Mouse (Mus musculus): ENCODE measurements at regions not wholly inside any gene's neighbourhood (a gene's known extent, or its start where the extent isn't known, plus 50 kb on each side); places are given as distances from the start of the nearest gene placed in this dataset.
"Not testable (repeated sequence)": the region's sequence is repeated elsewhere in the genome, so short reads cannot be mapped to it uniquely, and the experiment has no call there.

DNA sequence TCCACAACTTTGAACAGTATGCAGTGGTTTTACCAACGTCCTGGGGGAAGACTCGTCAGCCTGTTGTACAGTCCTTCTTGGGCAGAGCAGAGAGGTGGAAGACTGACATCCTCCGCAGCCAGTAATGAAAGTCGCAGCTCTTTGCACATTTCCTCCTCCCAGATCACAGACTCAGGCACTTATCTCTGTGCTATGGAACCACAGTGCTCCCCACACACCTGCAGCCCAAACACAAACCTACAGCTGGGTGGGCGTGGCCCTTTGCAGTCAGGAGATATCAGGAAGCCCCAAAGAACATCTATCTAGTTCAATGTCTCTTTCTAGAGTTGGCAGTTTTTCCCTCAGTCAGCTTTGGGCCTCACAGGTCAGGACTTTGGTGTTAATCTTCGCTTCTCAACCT lies 537.7 kb upstream of the Olfr1507 start:
- not testable (repeated sequence) for DNase-seq (ENCODE audit: low read depth, low spot score)

DNA sequence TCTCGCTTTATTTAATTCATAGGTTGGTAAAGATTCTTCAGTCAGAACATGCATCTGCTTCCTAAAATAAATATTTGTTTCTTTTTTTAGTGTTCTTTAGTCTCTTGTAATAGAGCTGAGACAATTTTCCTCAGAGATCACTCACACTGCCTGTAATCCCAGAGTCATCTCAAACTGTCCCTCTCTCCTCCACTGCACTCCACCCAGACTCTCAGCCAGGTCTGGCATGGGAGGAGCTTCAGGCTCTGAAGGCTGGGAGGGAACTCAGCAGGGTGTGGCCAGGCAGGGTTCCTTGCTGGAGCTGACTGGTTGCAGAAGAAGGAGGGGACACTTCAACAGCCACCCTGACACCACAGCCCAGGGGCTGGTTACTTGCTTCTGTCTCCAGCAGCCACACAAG lies 536.9 kb upstream of the Olfr1507 start:
- DNase-seq (ENCODE audit: low read depth, low spot score) = not testable (repeated sequence)

DNA sequence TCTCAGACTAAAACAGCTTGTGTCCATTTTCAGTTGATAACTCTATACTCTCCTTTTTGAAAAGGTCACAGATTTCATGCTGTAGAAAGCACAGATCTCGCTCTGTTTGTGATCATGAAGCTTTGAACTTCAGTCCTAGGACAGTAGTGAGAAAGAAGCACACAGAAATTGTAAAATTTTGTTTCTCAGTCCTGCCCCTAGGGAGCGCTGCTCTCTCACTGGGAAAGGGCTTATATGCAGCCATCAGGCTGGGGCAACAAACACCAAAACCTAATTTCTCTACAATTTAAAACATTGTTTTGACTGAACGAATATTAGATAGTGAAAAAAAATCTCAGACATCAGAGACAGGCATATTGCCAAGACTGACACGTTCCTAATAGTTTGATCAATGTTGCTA lies 534.7 kb upstream of the Olfr1507 start:
- DNase-seq (ENCODE audit: low read depth, low spot score) = not testable (repeated sequence)

DNA sequence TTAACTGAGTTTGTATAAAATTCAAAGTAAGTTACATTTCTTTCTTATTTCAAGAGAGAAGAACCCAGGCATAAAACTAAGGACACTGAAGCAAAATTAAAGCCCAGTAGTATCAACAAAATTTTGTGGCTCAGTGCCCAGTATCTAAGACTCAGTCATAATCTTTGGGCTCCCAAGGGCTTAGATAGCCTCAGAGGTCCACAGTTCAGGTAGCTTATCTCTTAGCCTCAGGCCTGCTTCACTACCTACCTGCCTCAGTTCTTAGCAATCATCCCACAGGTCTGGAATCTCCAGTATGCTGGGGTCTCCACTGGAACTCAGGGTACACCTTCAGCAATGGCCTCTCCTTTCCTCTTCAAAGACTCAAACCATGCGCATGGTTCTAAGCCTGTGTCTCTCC lies 531.4 kb upstream of the Olfr1507 start:
- not testable (repeated sequence) for DNase-seq (ENCODE audit: low read depth, low spot score)

GRCm38 (mm10) chr14:53020152-53020551 lies 524.6 kb upstream of the Olfr1507 start:
- not testable (repeated sequence) for DNase-seq (ENCODE audit: low read depth, low spot score)

DNA sequence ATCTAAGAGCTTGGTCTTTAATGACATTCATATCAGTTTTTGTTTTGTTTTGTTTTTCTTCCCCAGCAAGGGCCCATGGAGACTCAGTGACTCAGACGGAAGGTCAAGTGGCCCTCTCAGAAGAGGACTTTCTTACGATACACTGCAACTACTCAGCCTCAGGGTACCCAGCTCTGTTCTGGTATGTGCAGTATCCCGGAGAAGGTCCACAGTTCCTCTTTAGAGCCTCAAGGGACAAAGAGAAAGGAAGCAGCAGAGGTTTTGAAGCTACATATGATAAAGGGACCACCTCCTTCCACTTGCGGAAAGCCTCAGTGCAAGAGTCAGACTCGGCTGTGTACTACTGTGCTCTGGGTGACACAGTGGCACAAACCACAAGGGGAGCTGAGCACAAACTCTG lies 512.2 kb upstream of the Olfr1507 start:
- not testable (repeated sequence) for DNase-seq (ENCODE audit: low read depth, low spot score)

DNA sequence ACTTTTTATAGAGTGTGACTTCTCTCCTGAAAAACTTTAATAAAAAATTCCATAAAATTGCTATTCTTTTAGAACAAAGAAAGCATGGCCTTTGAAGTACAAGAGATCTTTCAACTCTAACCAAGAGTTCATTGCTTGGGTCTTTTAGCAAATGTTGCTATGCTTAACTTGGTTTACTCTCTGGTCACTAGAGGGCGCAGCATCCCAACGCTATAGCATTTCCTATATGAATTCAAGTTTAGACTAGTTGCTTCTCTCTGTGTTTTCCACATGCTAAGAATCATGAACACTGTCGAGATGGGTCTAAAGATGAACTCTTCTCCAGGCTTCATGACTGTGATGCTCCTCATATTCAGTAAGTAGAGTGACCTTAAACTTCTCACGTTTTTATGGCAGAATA lies 511.8 kb upstream of the Olfr1507 start:
- not testable (repeated sequence) for DNase-seq (ENCODE audit: low read depth, low spot score)

- DNase-seq (ENCODE audit: low read depth, low spot score) = not testable (repeated sequence)
Observed at GRCm38 (mm10) chr14:53001289-53001688, 505.7 kb upstream of the Olfr1507 start.

- not testable (repeated sequence) for DNase-seq (ENCODE audit: low read depth, low spot score)
Observed at GRCm38 (mm10) chr14:52992106-52992760, 496.7 kb upstream of the Olfr1507 start.

DNA sequence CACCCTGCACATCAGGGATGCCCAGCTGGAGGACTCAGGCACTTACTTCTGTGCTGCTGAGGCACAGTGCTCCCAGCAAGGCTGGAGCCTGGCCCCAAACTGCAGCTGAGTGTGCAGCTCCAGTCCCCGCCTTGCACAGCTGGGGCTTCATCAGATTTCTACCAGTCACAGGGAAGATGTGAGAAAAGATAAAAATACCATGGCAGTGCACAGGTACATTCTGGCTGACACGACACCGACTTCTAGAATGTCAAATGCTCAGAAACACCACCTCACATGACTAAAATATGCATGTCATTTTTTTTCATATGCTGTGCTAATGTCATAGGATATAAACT lies 495.7 kb upstream of the Olfr1507 start:
- not testable (repeated sequence) for DNase-seq (ENCODE audit: low read depth, low spot score)

DNA sequence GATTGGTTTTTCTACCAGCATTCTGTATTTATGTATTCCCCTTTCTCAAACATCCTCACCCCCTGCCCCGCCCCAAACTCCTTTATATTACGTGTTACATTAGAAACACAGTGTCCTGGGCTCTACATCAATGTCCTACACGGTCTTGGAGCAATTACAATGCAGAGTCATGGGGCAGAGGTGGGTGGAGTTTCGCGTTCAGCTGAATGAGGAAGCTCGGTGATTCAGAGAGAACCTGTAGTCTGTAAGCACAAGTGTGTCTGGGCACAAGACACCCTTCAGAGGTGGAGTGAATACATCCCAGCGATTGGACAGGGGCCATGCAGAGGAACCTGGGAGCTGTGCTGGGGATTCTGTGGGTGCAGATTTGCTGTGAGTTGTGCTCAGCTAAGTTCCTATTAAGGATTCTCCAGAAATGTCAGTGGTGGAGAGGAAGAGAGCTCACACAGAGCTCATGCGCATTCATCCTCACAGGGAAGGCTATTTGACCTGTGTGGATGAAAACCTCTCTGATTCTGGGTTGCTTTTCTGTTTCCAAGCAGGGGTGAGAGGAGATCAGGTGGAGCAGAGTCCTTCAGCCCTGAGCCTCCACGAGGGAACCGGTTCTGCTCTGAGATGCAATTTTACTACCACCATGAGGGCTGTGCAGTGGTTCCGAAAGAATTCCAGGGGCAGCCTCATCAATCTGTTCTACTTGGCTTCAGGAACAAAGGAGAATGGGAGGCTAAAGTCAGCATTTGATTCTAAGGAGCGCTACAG lies 495.2 kb upstream of the Olfr1507 start:
- DNase-seq (ENCODE audit: low read depth, low spot score) = not testable (repeated sequence)

GRCm38 (mm10) chr14:52989940-52990339 lies 494.4 kb upstream of the Olfr1507 start:
- DNase-seq (ENCODE audit: low read depth, low spot score) = not testable (repeated sequence)

DNA sequence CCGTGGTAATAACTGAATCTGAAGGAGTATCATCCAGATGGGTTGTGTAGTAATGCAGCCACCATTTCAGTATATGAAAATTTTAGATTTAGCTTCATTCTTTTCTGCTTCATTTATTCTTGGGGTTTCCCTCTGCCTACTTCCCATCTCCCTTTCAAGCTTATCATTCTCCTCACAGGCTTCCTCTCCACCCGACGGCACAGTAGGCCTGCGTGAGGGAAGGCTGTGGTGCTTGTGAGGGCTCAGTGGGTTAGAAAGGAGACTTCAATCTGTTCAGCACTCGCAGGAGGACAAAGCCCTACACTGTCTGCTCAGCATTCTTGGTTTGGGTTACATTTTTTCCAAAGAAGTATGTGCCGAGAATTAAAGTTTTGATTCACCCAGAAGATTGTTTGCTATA lies 493.0 kb upstream of the Olfr1507 start:
- DNase-seq (ENCODE audit: low read depth, low spot score) = not testable (repeated sequence)

- not testable (repeated sequence) for DNase-seq (ENCODE audit: low read depth, low spot score)
Observed at GRCm38 (mm10) chr14:52972207-52973003, 476.9 kb upstream of the Olfr1507 start.

GRCm38 (mm10) chr14:52962110-52962509 lies 466.6 kb upstream of the Olfr1507 start:
- DNase-seq (ENCODE audit: low read depth, low spot score) = not testable (repeated sequence)

DNA sequence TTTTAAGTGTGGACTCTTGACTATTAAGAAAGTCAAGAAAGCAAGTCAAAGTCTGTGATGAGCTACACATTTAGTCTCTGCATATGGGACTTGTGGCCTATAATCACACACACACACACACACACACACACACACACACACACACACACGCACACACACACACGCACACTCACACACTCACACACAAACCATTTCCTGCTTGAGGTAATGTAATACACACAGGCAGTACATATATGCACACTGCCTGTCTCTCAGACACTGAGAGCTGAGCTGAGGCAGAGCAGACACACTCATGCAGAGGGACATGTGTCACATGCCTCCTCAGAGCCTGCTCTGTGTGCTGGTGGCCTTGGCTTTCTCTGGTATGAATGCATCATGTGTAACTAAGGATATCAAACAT lies 461.0 kb upstream of the Olfr1507 start:
- not testable (repeated sequence) for DNase-seq (ENCODE audit: low read depth, low spot score)

DNA sequence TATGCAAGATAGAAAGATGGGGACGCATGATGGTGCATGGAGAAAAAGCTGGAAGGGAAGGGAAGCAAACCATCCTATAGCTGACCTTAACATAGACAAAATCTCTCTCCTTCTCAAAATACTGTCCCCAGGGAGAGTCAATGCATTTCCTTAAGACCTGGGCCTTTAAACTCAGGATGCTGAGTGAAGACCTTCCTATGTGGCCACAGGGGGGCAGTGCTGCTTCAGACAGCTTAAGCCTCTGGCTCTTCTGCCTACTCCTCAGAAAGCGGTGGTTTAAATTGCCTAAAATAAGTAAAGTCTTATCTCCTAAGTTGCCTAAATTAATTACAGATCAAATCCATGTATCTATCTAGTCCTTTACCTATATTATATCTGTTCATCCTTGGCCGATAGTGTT lies 449.4 kb upstream of the Olfr1507 start:
- not testable (repeated sequence) for DNase-seq (ENCODE audit: low read depth, low spot score)

- DNase-seq (ENCODE audit: low read depth, low spot score) = not testable (repeated sequence)
Observed at GRCm38 (mm10) chr14:52942438-52942837, 446.9 kb upstream of the Olfr1507 start.

GRCm38 (mm10) chr14:52941747-52942146 lies 446.2 kb upstream of the Olfr1507 start:
- not testable (repeated sequence) for DNase-seq (ENCODE audit: low read depth, low spot score)

DNA sequence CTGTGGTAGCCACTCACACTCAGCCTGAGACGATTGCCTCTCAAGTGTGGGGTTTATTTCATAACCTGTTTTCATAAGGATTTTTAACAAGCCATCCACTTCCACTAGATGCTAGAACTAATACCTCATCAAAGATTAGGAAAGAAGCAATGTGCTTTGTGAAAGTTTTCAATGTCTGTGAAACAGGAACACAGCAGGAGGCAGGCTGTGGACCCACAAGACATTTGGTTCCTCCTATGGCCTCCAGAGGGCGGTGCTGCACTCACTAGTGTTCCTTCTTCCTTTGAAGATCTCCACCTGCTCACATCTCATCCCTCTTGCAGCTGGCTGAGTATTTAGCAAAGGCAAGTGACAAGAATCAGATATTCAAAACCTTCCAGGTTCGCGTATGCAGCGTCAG lies 424.6 kb upstream of the Olfr1507 start:
- not testable (repeated sequence) for DNase-seq (ENCODE audit: low read depth, low spot score)

- DNase-seq (ENCODE audit: low read depth, low spot score) = not testable (repeated sequence)
Observed at GRCm38 (mm10) chr14:52913814-52914213, 418.3 kb upstream of the Olfr1507 start.

DNA sequence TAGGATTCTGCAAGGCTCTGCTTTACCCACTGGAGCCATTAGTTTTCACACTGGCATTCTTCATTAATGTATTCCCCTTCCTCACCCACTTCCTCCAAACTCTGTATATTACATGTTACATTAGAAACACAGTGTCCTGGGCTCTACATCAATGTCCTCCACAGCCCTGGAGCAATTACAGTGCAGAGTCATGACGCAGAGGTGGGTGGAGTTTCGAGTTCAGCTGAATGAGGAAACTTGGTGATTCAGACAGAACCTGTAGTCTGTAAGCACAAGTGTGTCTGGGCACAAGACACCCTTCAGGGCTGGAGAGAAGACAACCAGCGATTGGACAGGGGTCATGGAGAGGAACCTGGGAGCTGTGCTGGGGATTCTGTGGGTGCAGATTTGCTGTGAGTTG lies 404.1 kb upstream of the Olfr1507 start:
- not testable (repeated sequence) for DNase-seq (ENCODE audit: low read depth, low spot score)
